Mouse (Mus musculus) ES-Bruce4 (cell line): ENCODE results near the gene Ptdss2. TPM values are rescaled to one million over a fixed set of nuclear protein-coding genes. Genes with fewer than 3 reads are reported as not detected.

Source experiments
- H3K27ac ChIP-seq: 2 replicates; pipeline ENCODE4 v1.5.1; 2012; ENCODE audit warnings: low read length, inconsistent platforms; ENCODE audit not compliant: insufficient read depth
- H3K27me3 ChIP-seq: 2 replicates; pipeline ENCODE4 v1.6.1; 2012; ENCODE audit warnings: mild to moderate bottlenecking, low read length, inconsistent platforms; ENCODE audit not compliant: control insufficient read depth, poor library complexity, insufficient read depth, severe bottlenecking
- H3K36me3 ChIP-seq: 2 replicates; pipeline ENCODE4 v1.6.1; 2012; ENCODE audit warnings: inconsistent platforms, mild to moderate bottlenecking, low read length, moderate library complexity; ENCODE audit not compliant: control insufficient read depth, poor library complexity, insufficient read depth, severe bottlenecking
- H3K4me1 ChIP-seq: one replicate; pipeline ENCODE4 v1.8.1; 2011; ENCODE audit warnings: low read length; ENCODE audit not compliant: control insufficient read depth, insufficient read depth
- H3K4me3 ChIP-seq: 2 replicates; pipeline ENCODE4 v1.5.1; 2011; ENCODE audit warnings: low read depth, mild to moderate bottlenecking, low read length
- H3K9ac ChIP-seq: 2 replicates; pipeline ENCODE4 v1.6.1; 2012; ENCODE audit warnings: low read depth, mild to moderate bottlenecking, inconsistent platforms; ENCODE audit not compliant: poor library complexity, severe bottlenecking
- H3K9me3 ChIP-seq: replicated peaks from 2 replicates; pipeline ENCODE4 v1.6.1; 2012; ENCODE audit warnings: mild to moderate bottlenecking, low read length, inconsistent platforms; ENCODE audit not compliant: control insufficient read depth, poor library complexity, insufficient read depth, severe bottlenecking
- CTCF ChIP-seq: IDR thresholded peaks from one replicate; pipeline ENCODE4 v1.8.1; 2011; ENCODE audit warnings: low read depth, low read length
- EP300 ChIP-seq: IDR thresholded peaks from 2 replicates; pipeline ENCODE4 v1.6.1; 2011; ENCODE audit warnings: low read depth, low read length; ENCODE audit not compliant: insufficient read depth
- POLR2A ChIP-seq: IDR thresholded peaks from one replicate; pipeline ENCODE4 v1.8.1; 2011; ENCODE audit warnings: low read length; ENCODE audit not compliant: insufficient read depth
- polyA plus RNA-seq: library from polyadenylated mRNA; stranded (reverse); fragments of >200 nt; gene quantifications from 2 replicates; pipeline ENCODE4 v1.2.4, GENCODE M21; 2011; ENCODE audit warnings: low read depth; ENCODE audit not compliant: missing spikeins, insufficient read depth, insufficient read length

Gene Ptdss2
- polyA plus RNA-seq, 1 experiment: 55.3 TPM

- Histone ChIP-seq H3K9ac (no peak overlapping the region), H3K4me1 (peaks cover 8% of the 10 kb centered on the region), H3K9me3 (no peaks in the 10 kb centered on the region), H3K27ac (no peak overlapping the region), H3K36me3 (no peaks in the 10 kb centered on the region), H3K27me3 (no peaks in the 10 kb centered on the region), H3K4me3 (no peak overlapping the region)
- TF ChIP-seq EP300: no peak
- TF ChIP-seq POLR2A: no peak
- no peak for TF ChIP-seq CTCF
Observed at GRCm38 (mm10) chr7:141146043-141146595, 23.9 kb downstream of the Ptdss2 start.

GRCm38 (mm10) chr7:141147044-141147443, 24.9 kb downstream of the Ptdss2 start:
- Histone ChIP-seq H3K4me3 (no peak overlapping the region), H3K4me1 (peaks cover 8% of the 10 kb centered on the region), H3K27me3 (no peaks in the 10 kb centered on the region), H3K9me3 (no peaks in the 10 kb centered on the region), H3K27ac (0 out of 2 replicates have a peak overlapping the region, but pooled peaks have one; percentile 14), H3K36me3 (no peaks in the 10 kb centered on the region), H3K9ac (no peak overlapping the region)
- TF ChIP-seq EP300 (no peak), POLR2A (no peak), CTCF (no peak)

- TF ChIP-seq CTCF: no peak
- no peak for TF ChIP-seq POLR2A
- peak; percentile 73 for TF ChIP-seq EP300
- H3K9me3 ChIP-seq: no peaks in the 10 kb centered on the region
- H3K36me3 ChIP-seq: no peaks in the 10 kb centered on the region
- peaks cover 8% of the 10 kb centered on the region for H3K4me1 ChIP-seq
- H3K27me3 ChIP-seq: no peaks in the 10 kb centered on the region
- H3K4me3 ChIP-seq: no peak overlapping the region
- peak overlapping the region; percentile 87 for H3K27ac ChIP-seq
- H3K9ac ChIP-seq: 0 out of 2 replicates have a peak overlapping the region, but pooled peaks have one; percentile 26
Observed at GRCm38 (mm10) chr7:141148639-141149038, 26.5 kb downstream of the Ptdss2 start.

GRCm38 (mm10) chr7:141155362-141155761, 33.2 kb downstream of the Ptdss2 start:
- Histone ChIP-seq H3K4me1 (no peaks in the 10 kb centered on the region), H3K4me3 (no peak overlapping the region), H3K27ac (no peak overlapping the region), H3K9me3 (no peaks in the 10 kb centered on the region), H3K36me3 (peaks cover 7% of the 10 kb centered on the region; the same call in 1 of the 2 replicates), H3K27me3 (no peaks in the 10 kb centered on the region), H3K9ac (no peak overlapping the region)
- TF ChIP-seq EP300: no peak
- TF ChIP-seq CTCF: no peak
- no peak for TF ChIP-seq POLR2A

- no peak overlapping the region for H3K4me3 ChIP-seq
- no peak overlapping the region for H3K27ac ChIP-seq
- no peaks in the 10 kb centered on the region for H3K27me3 ChIP-seq
- no peaks in the 10 kb centered on the region for H3K4me1 ChIP-seq
- H3K36me3 ChIP-seq: no peaks in the 10 kb centered on the region; the same call in none of the 2 replicates
- no peaks in the 10 kb centered on the region for H3K9me3 ChIP-seq
- no peak overlapping the region for H3K9ac ChIP-seq
- TF ChIP-seq EP300 (no peak), CTCF (no peak), POLR2A (no peak)
Observed at GRCm38 (mm10) chr7:141164397-141164796, 42.2 kb downstream of the Ptdss2 start.

- H3K27ac ChIP-seq: no peak overlapping the region
- no peaks in the 10 kb centered on the region for H3K9me3 ChIP-seq
- no peak overlapping the region for H3K4me3 ChIP-seq
- H3K27me3 ChIP-seq: no peaks in the 10 kb centered on the region
- H3K36me3 ChIP-seq: no peaks in the 10 kb centered on the region; the same call in none of the 2 replicates
- H3K9ac ChIP-seq: no peak overlapping the region
- no peak for TF ChIP-seq EP300
- no peak for TF ChIP-seq CTCF
- no peaks in the 10 kb centered on the region for H3K4me1 ChIP-seq
Observed at GRCm38 (mm10) chr7:141164850-141165249, 42.7 kb downstream of the Ptdss2 start.
